Mouse (Mus musculus) R1 (cell line): ENCODE measurements at regions not wholly inside any gene's neighbourhood (a gene's known extent, or its start where the extent isn't known, plus 50 kb on each side); places are given as distances from the start of the nearest gene placed in this dataset.

ENCODE experiments used
- DNase-seq: peaks from one replicate; pipeline ENCODE4 v3.0.0-alpha.2; 2018; ENCODE audit warnings: low read depth, low spot score

- DNase-seq, result no peak
These were observed 167.9 kb upstream of the Hnrnpa3 start for GRCm38 (mm10) chr2:75491150-75491549.

GRCm38 (mm10) chr2:75491789-75492500 is 167.1 kb upstream of the Hnrnpa3 start:
- no peak for DNase-seq

GRCm38 (mm10) chr2:75492501-75492898 is 166.6 kb upstream of the Hnrnpa3 start:
- no peak for DNase-seq

GRCm38 (mm10) chr2:75496606-75497240 is 162.3 kb upstream of the Hnrnpa3 start:
- DNase-seq, result no peak

GRCm38 (mm10) chr2:75510223-75510622 is 148.8 kb upstream of the Hnrnpa3 start:
- DNase-seq, result no peak

- no peak for DNase-seq
These were observed 146.5 kb upstream of the Hnrnpa3 start for GRCm38 (mm10) chr2:75512422-75513170.

GRCm38 (mm10) chr2:75514171-75514570 is 144.9 kb upstream of the Hnrnpa3 start:
- DNase-seq, result no peak

- DNase-seq, result no peak
These were observed 142.8 kb upstream of the Hnrnpa3 start for GRCm38 (mm10) chr2:75516223-75516622.

GRCm38 (mm10) chr2:75517096-75517495 is 142.0 kb upstream of the Hnrnpa3 start:
- DNase-seq, result no peak

GRCm38 (mm10) chr2:75518607-75519006 is 140.5 kb upstream of the Hnrnpa3 start:
- no peak for DNase-seq

GRCm38 (mm10) chr2:75525562-75525961 is 133.5 kb upstream of the Hnrnpa3 start:
- DNase-seq, result no peak

- DNase-seq, result no peak
These were observed 130.4 kb upstream of the Hnrnpa3 start for GRCm38 (mm10) chr2:75528706-75529105.

GRCm38 (mm10) chr2:75538114-75538513 is 120.9 kb upstream of the Hnrnpa3 start:
- DNase-seq, result peak; percentile 5

- no peak for DNase-seq
These were observed 119.3 kb upstream of the Hnrnpa3 start for GRCm38 (mm10) chr2:75539726-75540125.

- DNase-seq, result no peak
These were observed 116.7 kb upstream of the Hnrnpa3 start for GRCm38 (mm10) chr2:75542331-75542730.

- DNase-seq, result no peak
These were observed 116.3 kb upstream of the Hnrnpa3 start for GRCm38 (mm10) chr2:75542781-75543180.

- DNase-seq, result no peak
These were observed 113.1 kb upstream of the Hnrnpa3 start for GRCm38 (mm10) chr2:75545971-75546370.

- no peak for DNase-seq
These were observed 103.4 kb upstream of the Hnrnpa3 start for GRCm38 (mm10) chr2:75555676-75556075.

- no peak for DNase-seq
These were observed 102.3 kb upstream of the Hnrnpa3 start for GRCm38 (mm10) chr2:75556744-75557143.

GRCm38 (mm10) chr2:75557392-75557791 is 101.7 kb upstream of the Hnrnpa3 start:
- no peak for DNase-seq

- DNase-seq, result no peak
These were observed 99.1 kb upstream of the Hnrnpa3 start for GRCm38 (mm10) chr2:75559920-75560319.

GRCm38 (mm10) chr2:75563253-75563913 is 95.7 kb upstream of the Hnrnpa3 start:
- peak; percentile 20 for DNase-seq
